Mouse (Mus musculus) bone marrow macrophage, adult 2 months (primary cell): ENCODE data around the gene Fam222b.

ENCODE experiments used
- CTCF ChIP-seq: IDR thresholded peaks from 2 replicates; pipeline ENCODE4 v1.5.1; 2012; ENCODE audit warnings: low read depth, mild to moderate bottlenecking, low read length, moderate library complexity
- POLR2A ChIP-seq: IDR thresholded peaks from 2 replicates; pipeline ENCODE4 v1.6.1; 2012; ENCODE audit warnings: mild to moderate bottlenecking, low read depth, low read length, borderline replicate concordance

DNA sequence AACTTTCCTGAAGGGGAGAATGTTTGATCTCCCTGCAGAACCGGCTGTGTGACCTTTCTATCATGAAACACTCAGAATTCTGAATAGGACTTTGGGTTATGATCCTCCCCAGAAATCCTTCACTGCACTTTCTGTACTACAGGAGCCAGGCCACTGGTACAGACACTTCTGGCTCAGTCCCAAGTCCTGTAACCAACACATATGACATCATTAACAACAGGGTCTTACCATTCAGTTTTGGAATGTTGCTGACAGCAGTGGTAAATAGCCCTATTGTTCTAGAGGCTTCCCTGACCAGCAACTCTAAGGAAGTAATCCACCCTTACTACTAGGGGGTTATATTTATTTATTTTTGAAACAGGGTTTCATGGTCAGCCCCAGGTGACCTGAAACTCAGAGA is 98.7 kb downstream of the Fam222b start, which contains the start of gene Proca1:
- TF ChIP-seq POLR2A = no peak
- no peak for TF ChIP-seq CTCF
